Mouse (Mus musculus) cortical plate, adult 2 months (tissue): Measurements from ENCODE around the gene Arhgap24.

Source experiments
- CTCF ChIP-seq: fragments of 200-500 bp; IDR thresholded peaks from 2 replicates; pipeline ENCODE4 v1.5.1; 2011; ENCODE audit warnings: mild to moderate bottlenecking, control low read depth, low read length; ENCODE audit not compliant: insufficient read depth; ENCODE audit errors: extremely low read depth
- POLR2A ChIP-seq: fragments of 200-500 bp; IDR thresholded peaks from 2 replicates; pipeline ENCODE4 v1.6.1; 2011; ENCODE audit warnings: mild to moderate bottlenecking, low read length, control low read depth; ENCODE audit not compliant: insufficient read depth; ENCODE audit errors: extremely low read depth

DNA sequence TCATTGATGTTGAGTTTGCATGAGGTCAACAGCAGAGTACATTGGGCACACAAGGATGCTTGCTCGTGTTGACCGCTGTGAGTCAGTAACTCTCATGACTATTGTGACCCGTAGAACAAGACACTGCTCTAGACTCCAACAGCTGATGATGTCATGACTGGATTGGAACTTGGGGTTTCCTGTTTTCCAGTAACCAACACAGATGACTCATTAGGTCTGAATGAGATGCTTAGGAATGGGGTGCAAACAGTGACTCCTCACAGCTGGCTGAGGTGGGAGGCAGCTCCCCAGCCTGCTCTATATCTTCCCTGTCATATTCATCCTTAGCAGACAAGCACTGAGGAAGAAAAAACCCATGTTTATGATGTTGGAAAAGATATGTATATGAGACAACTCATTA is 95.6 kb downstream of the Arhgap24 start:
- TF ChIP-seq CTCF (no peak), POLR2A (no peak)
